Mouse (Mus musculus): ENCODE measurements at regions not wholly inside any gene's neighbourhood (a gene's known extent, or its start where the extent isn't known, plus 50 kb on each side); places are given as distances from the start of the nearest gene placed in this dataset.

- TF ChIP-seq CTCF (IDR thresholded peaks at IDR 0.05; ENCODE audit: borderline replicate concordance, extremely low read depth, insufficient read depth, insufficient read length) (no peak), POLR2A (IDR thresholded peaks at IDR 0.05; ENCODE audit: borderline replicate concordance, extremely low read depth, insufficient read depth, insufficient read length, poor library complexity, severe bottlenecking) (no peak)
These were observed 217.0 kb downstream of the Hs3st3b1 start for GRCm38 (mm10) chr11:63704995-63705580.

GRCm38 (mm10) chr11:63706057-63706456 lies 216.0 kb downstream of the Hs3st3b1 start:
- peak; percentile 55 for DNase-seq (ENCODE audit: low read depth)

More at GRCm38 (mm10) chr11:63704995-63705580, 217.0 kb downstream of the Hs3st3b1 start:
- DNase-seq (ENCODE audit: low read depth) = peak; percentile 31

GRCm38 (mm10) chr11:63707093-63707492 lies 215.0 kb downstream of the Hs3st3b1 start:
- DNase-seq (ENCODE audit: low read depth) = peak; percentile 75
- TF ChIP-seq POLR2A (IDR thresholded peaks at IDR 0.05; ENCODE audit: borderline replicate concordance, extremely low read depth, insufficient read depth, insufficient read length, poor library complexity, severe bottlenecking) (no peak), CTCF (IDR thresholded peaks at IDR 0.05; ENCODE audit: borderline replicate concordance, extremely low read depth, insufficient read depth, insufficient read length) (no peak)

More at GRCm38 (mm10) chr11:63706057-63706456, 216.0 kb downstream of the Hs3st3b1 start:
- TF ChIP-seq POLR2A (IDR thresholded peaks at IDR 0.05; ENCODE audit: borderline replicate concordance, extremely low read depth, insufficient read depth, insufficient read length, poor library complexity, severe bottlenecking) (no peak), CTCF (IDR thresholded peaks at IDR 0.05; ENCODE audit: borderline replicate concordance, extremely low read depth, insufficient read depth, insufficient read length) (no peak)

- TF ChIP-seq CTCF (IDR thresholded peaks at IDR 0.05; ENCODE audit: borderline replicate concordance, extremely low read depth, insufficient read depth, insufficient read length) (no peak), POLR2A (IDR thresholded peaks at IDR 0.05; ENCODE audit: borderline replicate concordance, extremely low read depth, insufficient read depth, insufficient read length, poor library complexity, severe bottlenecking) (no peak)
- DNase-seq (ENCODE audit: low read depth) = peak; percentile 90
These were observed 213.7 kb downstream of the Hs3st3b1 start for GRCm38 (mm10) chr11:63708412-63708811.

- no peak for TF ChIP-seq POLR2A (IDR thresholded peaks at IDR 0.05; ENCODE audit: borderline replicate concordance, extremely low read depth, insufficient read depth, insufficient read length, poor library complexity, severe bottlenecking)
- TF ChIP-seq CTCF (IDR thresholded peaks at IDR 0.05; ENCODE audit: borderline replicate concordance, extremely low read depth, insufficient read depth, insufficient read length) = no peak
- no peak for DNase-seq (ENCODE audit: low read depth)
These were observed 209.8 kb downstream of the Hs3st3b1 start for GRCm38 (mm10) chr11:63712053-63712864.

GRCm38 (mm10) chr11:63722261-63722660 lies 199.8 kb downstream of the Hs3st3b1 start:
- no peak for DNase-seq (ENCODE audit: low read depth)
- TF ChIP-seq CTCF (IDR thresholded peaks at IDR 0.05; ENCODE audit: borderline replicate concordance, extremely low read depth, insufficient read depth, insufficient read length) (no peak), POLR2A (IDR thresholded peaks at IDR 0.05; ENCODE audit: borderline replicate concordance, extremely low read depth, insufficient read depth, insufficient read length, poor library complexity, severe bottlenecking) (no peak)

- TF ChIP-seq CTCF (IDR thresholded peaks at IDR 0.05; ENCODE audit: borderline replicate concordance, extremely low read depth, insufficient read depth, insufficient read length) (no peak), POLR2A (IDR thresholded peaks at IDR 0.05; ENCODE audit: borderline replicate concordance, extremely low read depth, insufficient read depth, insufficient read length, poor library complexity, severe bottlenecking) (no peak)
- no peak for DNase-seq (ENCODE audit: low read depth)
These were observed 191.2 kb downstream of the Hs3st3b1 start for GRCm38 (mm10) chr11:63730880-63731279.

- peak; percentile 33 for DNase-seq (ENCODE audit: low read depth)
- TF ChIP-seq CTCF (IDR thresholded peaks at IDR 0.05; ENCODE audit: borderline replicate concordance, extremely low read depth, insufficient read depth, insufficient read length) (no peak), POLR2A (IDR thresholded peaks at IDR 0.05; ENCODE audit: borderline replicate concordance, extremely low read depth, insufficient read depth, insufficient read length, poor library complexity, severe bottlenecking) (no peak)
These were observed 168.8 kb downstream of the Hs3st3b1 start for GRCm38 (mm10) chr11:63753260-63753659.

- no peak for DNase-seq (ENCODE audit: low read depth)
- TF ChIP-seq CTCF (IDR thresholded peaks at IDR 0.05; ENCODE audit: borderline replicate concordance, extremely low read depth, insufficient read depth, insufficient read length) = no peak
- TF ChIP-seq POLR2A (IDR thresholded peaks at IDR 0.05; ENCODE audit: borderline replicate concordance, extremely low read depth, insufficient read depth, insufficient read length, poor library complexity, severe bottlenecking) = no peak
These were observed 167.3 kb downstream of the Hs3st3b1 start for GRCm38 (mm10) chr11:63754826-63755225.

GRCm38 (mm10) chr11:63758313-63758712 lies 163.8 kb downstream of the Hs3st3b1 start:
- TF ChIP-seq CTCF (IDR thresholded peaks at IDR 0.05; ENCODE audit: borderline replicate concordance, extremely low read depth, insufficient read depth, insufficient read length) (no peak), POLR2A (IDR thresholded peaks at IDR 0.05; ENCODE audit: borderline replicate concordance, extremely low read depth, insufficient read depth, insufficient read length, poor library complexity, severe bottlenecking) (no peak)
- no peak for DNase-seq (ENCODE audit: low read depth)

GRCm38 (mm10) chr11:63761561-63761960 lies 160.5 kb downstream of the Hs3st3b1 start:
- TF ChIP-seq POLR2A (IDR thresholded peaks at IDR 0.05; ENCODE audit: borderline replicate concordance, extremely low read depth, insufficient read depth, insufficient read length, poor library complexity, severe bottlenecking) = no peak
- no peak for TF ChIP-seq CTCF (IDR thresholded peaks at IDR 0.05; ENCODE audit: borderline replicate concordance, extremely low read depth, insufficient read depth, insufficient read length)
- DNase-seq (ENCODE audit: low read depth) = no peak

Measured in brain, embryonic 14.5 days (tissue).